Mouse (Mus musculus) activated CD4-positive, CD25-positive, alpha-beta regulatory T cell, adult 4 months (primary cell): Measurements from ENCODE around the gene Samd1. TPM values are rescaled to one million over a fixed set of nuclear protein-coding genes. Genes with fewer than 3 reads are reported as not detected.

Experiments
- ATAC-seq: one replicate; pipeline ENCODE4 v1.8.0; 2017
- polyA plus RNA-seq, 2 experiments: library from polyadenylated mRNA; unstranded; fragments of 100-300 nt; shearing (Covaris generic); gene quantifications; one replicate each; pipeline ENCODE4 v1.2.1; 2017

Samd1 gene
- polyA plus RNA-seq, 2 experiments from 2014 or later, result 5.5 to 5.9 TPM

DNA sequence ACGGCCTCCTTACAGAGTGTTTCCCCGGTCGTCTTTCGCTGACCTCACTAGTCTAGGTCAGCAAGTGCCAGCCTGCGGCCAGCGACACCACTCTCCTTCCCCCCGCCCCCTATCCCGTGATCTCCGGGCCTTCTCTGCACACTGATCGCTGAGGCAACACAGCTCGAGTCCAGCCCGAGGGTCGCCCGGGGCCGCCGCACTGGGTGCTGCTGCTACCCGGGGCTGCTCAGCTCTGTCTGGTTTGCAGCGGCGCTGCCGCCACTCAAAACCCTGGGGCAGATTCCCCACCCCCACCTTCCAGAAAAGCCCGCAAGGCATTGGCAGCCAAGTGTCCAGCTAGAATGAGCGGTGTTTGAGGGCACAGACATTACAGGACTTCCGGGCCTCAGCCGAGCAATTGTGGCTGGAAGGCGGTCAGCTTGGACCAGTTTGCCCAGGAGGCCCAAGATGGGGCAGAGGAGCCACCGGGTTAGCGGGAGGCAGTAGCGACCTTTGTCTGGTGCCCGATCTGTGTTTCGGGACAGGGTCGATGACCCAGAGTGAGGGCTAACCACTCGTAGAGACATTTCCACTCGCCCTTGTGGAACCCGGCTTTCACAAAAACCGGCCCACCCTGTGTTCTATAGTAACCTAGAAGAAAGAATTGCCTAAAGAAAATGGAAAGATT lies 15.2 kb downstream of the Samd1 start:
- ATAC-seq, result no peak

DNA sequence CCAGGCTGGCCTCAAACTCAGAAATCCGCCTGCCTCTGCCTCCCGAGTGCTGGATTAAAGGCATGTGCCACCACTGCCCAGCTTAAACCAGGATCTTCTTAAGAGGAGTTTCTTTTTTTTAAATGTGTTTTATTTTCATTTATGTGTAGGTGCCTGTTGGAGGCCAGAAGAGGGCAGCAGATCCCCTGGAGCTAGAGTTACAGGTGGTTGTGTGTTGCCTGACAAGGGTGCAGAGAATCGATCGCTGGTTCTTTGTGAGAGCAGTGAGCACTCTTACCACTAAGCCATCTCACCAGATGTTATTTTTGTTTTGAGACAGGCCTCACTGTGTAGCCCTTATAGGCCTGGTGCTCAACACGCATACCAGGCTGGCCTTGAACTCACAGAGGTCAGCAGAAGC lies 18.4 kb downstream of the Samd1 start:
- ATAC-seq, result no peak

DNA sequence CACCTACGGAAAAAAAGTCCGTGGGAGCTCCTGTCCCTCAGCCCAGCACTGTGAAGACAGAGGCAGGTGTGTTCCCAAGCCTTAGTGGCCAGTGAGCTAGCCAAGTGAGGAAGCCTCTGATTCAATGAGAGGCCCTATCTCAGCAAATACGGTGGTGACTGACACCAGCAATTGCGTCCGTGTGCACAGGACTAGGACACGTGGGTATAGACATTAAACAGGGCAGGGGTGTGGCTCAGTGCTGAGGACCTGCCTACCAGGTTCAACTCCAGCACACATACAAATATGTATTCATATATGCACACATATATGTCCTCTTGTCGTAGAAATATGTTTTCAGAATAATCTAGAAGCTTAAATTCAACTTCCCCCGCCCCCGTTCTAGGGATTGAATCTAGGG lies 22.3 kb downstream of the Samd1 start:
- ATAC-seq, result no peak

DNA sequence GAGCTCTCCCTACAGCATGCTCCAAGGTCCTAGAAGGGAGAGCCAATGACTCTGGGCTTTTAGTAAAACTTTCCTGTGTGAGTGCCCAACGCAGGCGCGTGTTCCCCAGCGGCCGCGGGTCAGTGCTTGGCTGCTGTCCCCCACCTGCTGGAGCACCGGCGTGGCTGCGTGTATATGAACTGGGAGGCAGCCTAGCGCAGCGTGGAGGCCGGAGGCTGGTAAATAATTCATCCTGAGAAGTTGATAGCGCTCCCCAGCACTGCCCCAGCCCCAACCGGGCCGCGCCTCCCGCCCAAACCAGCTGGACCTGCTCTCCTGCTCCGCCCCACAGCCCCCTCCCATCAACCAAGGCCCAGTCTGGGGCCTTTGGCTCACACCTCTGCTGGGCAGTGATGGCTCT lies 23.6 kb downstream of the Samd1 start, which contains the start of gene Palm3:
Palm3 (plus strand) TSS at position 376 of the 400 bp plus-strand sequence.
- ATAC-seq, result no peak

DNA sequence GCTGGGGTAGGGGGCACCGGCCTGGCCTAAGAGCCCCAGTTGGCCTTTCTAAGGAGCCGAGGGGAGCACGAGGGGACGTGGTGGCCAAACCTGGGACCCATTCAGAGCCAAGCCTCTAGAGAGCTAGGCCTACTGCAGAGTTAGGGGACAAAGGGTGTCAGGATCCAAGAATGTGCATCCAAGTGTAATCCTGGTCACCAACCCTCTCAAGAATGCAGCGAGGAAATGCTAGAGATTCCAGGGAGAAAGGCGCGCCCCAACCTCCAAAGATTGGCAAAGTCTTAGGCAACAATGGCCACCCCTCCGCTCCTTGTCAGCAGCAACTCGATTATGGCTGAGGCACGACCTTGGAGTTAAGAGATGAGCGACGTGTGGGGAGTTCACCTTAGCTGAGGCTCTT lies 24.1 kb downstream of the Samd1 start:
- no peak for ATAC-seq

DNA sequence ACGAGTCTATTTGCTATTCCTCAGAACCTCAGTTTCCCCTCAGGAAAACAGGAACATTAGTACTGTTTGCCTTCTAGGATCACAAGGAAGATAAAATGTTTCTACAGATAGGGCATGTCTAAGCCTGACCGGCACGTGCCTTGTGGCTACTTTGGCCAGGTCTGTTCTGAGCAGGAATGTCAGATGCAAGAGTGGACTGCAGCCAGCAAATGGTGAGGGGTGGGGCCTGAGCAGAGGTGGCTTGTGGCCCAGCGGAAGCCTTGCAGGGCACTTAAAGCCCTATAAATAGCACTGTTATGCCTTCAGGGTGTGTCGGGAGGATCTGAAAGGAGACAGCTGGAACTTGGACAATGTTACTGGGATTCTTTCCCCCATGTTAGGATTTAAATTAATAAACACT lies 25.6 kb downstream of the Samd1 start:
- ATAC-seq, result no peak

DNA sequence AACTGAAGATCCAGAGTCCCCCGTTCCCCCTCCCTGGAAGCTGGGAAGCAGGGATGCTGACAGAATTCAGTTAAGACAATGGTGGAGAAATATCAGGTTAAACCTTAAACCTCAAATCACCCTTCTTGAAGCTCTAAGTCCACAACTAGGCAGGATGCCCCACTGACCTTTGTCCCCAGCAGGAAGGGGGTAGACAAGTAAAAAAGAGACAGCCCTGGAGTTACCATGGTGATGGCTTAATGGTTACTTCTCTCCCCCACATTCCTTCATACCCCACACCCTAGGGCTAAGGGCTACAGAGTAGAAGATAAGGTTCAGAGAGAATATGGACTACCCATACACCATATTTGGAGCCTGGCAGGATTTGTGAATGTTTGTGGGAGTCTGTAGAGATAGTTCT lies 26.2 kb downstream of the Samd1 start:
- no peak for ATAC-seq

DNA sequence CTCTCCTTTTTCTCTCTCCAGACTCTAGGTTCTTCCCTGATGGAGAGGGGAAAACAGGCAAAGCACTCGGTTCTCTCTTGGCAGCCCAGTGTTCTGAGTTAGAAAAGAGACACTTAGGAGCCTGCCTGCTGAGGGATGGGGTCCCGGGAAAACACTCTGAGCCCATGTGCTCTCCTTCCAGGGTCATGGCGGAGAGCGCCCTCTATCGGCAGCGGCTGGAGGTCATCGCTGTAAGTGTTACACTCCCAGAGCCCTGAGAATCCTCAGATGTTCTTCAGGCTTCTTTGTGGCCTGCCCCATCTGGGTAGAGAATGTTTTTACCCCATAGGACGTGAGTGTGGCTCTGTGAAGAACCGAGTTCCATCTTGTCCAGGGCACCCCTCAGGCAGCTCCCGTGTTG lies 26.7 kb downstream of the Samd1 start:
- no peak for ATAC-seq

DNA sequence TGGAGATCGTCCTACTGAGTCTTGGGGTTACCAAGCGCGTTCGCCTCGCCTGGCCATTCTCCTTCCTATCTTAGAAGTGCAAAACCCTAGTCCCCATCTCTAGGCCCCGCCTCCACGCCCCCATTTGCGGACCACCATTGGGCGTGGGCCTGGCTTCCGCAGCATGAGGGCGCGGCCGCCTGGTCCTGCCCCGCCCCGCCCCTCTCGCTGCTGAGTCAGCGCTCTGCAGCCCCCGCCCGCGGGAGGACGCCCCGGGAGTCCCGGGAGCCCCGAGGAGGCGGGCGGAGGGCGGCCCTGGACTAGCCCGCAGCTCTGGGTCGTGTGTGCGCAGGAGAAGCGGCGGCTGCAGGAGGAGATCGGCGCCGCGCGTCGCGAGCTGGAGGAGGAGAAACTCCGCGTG lies 28.4 kb downstream of the Samd1 start:
- no peak for ATAC-seq

DNA sequence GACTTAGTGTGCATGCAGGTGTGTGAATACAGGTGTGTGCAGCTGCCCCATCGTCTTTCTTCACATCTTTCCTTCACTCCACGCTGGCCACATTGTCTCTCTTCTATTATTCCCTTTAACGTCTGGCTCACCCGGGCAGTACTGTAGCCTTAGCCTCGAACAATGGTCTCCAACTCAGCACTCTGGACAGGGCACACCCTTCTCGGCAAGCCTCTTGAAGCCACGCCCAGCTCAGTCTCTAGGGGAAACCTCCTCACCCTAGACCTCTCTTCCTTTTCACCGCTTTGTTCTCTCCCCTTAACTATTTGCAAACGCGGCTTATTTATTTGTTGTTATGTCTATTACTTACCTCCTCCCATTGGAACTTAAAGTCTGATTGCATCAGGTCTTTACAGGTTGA lies 30.0 kb downstream of the Samd1 start:
- peak; percentile 34 for ATAC-seq

DNA sequence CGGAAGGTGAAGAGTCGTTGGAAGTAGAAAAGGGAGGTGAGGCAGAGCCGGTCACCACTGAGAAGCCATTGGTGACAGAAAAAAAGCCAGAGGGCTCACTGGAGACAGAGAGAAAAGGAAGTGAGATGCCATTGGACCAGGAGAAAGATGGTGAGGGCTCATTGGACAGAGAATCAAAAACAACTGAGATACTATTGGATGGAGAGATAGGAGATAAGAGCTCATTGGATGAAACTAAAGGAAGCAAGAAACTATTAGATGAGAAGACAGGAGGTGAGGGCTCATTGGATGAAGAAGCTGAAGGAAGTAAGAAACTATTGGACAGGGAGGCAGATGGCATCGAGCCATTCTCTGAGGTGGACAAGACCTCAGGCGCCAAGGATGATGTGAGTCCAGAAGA lies 31.8 kb downstream of the Samd1 start:
- ATAC-seq, result no peak

DNA sequence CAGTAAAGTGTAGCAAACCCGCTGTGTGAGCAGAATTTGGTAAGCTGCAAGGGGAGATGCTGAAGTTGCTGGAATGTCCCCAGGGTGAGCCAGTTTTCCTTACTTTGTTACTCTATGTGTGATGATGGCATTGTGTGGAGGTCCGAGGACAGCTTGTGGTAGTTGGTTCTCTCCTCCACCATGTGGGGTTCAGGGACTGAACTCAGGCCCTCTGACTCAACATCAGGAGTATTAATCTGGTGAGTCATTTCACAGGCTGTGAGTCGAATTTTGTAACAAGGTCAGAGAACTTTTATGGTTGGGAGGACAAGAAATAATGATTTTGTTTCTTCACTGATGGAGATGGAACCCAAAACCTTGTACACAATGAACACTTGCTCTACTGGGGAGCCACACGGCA lies 35.3 kb downstream of the Samd1 start:
- no peak for ATAC-seq

DNA sequence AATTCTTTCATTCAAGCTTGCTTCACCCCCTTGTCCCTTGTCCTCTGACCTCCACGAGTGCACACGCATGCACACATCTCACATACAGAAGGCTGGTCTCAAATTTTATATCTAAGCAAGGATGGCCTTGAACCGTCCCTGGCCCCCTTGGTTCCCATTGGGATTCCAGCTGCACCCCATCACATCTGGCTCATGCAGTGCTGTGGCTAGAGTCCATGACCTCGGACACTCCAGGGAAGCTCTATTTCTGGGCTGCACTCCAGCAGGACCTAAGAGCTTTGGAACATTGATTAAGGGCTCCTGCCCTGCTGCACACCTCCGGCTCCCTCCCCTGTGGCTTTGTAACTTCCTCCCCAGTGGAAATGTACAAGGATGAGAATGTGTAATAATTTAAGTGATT lies 40.5 kb downstream of the Samd1 start:
- ATAC-seq, result no peak

DNA sequence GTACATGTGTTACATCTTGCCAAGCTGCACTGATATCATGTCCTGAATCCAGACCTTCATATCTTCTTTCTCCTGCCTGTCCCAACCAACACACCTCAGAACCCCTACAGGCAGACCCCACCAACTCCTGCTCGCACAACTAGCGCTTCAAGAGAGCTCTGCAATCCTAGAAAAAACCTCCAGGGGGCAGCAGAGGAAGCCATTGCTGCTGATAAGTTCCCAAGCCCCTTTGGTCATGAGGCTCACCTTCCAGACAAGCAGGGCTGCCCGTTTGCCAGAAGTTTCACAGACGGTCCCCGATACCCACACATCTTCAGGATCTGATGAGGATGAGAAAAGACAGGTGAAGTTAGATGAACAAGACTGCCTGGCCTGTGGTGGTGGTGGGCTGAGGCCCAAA lies 41.6 kb downstream of the Samd1 start:
- no peak for ATAC-seq

DNA sequence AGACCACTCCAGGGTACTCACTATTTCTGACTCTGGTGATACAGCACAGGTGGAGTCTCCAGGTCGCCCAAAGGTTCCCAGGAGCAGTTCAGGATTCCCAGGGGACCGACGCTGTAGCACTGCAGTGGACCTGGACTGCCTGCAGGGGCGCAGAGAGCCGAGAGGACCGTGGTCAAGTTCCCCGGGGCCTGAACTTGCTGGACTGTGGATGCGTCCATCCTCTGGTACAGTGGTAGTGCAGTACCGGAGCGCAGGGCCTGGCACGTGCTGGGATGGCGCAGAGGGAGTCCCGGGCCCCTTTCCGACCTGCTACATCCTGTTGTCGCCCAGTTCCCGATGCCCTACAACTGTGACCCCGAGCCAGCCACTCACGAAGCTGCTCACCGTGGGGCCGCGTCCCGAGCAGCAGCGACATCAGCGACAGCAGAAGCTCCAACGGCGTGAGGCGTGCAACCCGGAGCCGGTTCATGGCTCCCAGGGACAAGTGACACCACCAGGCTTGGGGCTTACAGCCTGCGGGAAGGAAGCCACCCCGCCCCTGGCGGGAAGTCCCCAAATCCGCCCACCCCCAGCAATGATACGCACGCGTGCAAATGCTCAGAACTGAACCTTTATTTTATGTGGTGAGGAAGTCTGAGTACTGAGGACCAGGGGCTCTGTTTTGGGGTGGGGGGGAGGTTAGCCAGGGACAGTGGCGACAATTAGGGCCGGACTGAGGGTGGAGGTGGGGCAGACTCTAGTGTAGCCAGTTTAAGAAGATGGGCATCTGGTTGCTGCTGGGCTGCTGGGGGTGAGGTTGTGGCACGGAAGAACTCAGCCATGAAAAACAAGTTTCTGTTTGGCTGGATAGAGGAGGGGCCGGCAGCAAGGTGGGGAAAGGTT lies 44.8 kb downstream of the Samd1 start, which contains the start of gene Il27ra:
Il27ra (minus strand) TSS at position 524 of the 882 bp plus-strand sequence.
- ATAC-seq, result peak; percentile 84

DNA sequence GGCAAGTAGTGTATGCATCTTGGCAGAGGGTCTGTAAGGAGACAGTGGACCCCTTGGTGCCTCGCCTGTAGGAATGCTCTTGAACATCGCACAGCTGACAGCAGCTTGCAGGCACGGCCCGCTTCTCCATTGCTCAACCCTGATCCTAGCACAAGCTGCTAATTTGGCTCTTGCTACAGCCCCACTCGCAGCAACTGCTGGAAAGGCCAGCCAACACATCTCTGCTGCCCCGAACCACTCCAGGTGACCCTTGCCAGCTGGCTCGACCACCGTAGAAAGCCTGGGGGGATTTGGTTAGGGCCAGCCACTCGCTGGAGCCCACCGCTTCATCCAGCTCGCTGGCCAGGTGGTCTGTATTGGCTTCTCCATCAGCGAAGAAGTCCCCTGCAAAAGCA lies 45.5 kb downstream of the Samd1 start:
- ATAC-seq, result no peak

DNA sequence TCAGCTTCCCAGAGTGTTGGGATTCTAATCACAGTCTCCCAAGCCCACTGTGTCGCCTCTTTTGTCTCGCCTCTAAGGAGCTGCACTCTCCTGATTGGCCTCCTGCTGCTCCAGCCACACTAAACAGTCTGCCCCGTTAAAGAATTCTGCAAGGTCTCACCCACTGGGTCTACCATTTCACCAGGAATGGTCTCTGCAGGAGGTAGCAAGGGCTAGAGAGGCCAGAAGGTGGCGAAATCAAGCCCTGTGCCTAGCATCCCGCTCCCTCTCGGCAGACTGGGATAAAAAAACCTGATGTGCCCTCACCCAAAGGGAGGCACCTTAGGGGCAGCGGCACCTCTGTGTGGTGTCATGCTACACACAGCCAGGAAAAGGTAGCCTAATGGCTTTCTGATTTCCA lies 46.6 kb downstream of the Samd1 start:
- no peak for ATAC-seq

DNA sequence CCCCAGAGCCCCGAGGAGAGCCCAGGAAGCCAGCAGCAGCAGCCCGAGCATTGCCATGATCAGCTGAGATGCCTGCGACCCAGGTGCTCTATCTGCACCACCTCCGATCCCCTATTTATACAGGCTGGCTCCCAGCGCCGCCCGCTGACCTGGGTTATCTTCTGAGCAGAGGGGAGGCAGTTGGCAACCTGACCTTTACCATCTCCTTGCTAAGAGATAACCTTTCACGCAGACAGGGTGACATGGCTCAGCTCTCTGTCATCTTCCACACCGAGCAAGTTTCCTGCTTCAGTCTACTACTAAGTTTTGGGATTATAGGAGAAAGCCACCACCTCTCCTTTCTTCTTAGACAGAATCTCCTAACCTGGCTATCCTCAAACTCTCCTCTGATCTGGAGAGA lies 47.4 kb downstream of the Samd1 start, which contains the start of gene Rln3:
Rln3 (minus strand) TSS at position 101 of the 400 bp plus-strand sequence.
- no peak for ATAC-seq

DNA sequence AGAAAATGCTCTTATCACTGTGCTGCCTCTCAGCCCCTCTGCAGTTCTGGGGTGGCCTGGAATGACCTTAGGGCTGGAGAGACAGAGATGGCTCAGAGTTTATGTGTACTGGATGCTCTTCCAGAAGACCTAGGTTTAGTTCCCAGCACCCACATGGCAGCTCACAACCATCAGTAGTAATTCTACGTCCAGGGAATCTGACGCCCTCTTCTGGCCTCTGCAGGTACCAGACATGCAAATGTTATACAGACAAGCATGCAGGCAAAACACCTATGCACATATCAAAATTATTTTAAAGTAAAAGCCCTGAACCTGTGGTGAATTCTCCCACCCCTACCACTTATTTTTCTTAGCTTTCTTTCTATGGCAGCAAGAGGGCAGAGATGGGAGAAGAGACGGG lies 49.0 kb downstream of the Samd1 start:
- ATAC-seq, result no peak

DNA sequence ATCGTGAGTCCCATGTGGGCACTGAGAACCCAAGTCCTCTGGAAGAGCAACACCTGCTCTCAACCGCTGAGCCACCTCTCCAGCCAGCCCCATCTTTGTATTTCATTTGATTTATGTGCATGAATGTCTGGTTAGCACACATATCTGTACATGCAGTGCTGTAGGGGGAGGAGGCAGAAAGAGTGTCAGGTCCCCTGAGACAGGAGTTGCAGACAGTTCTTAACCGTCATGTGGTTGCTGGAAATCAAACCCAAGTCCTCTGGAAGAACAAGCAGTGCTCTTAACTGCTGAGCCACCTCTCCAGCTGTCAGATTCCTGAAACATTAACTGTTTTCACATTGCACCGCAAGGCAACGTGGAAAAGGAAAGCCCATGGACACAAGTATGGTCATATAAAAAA lies 50.7 kb downstream of the Samd1 start:
- no peak for ATAC-seq
